Mouse (Mus musculus) thymus, adult 2 months (tissue): ENCODE measurements around the gene Naif1.

ENCODE experiments used
- CTCF ChIP-seq: fragments of 200-500 bp; IDR thresholded peaks from 2 replicates; pipeline ENCODE4 v1.5.1; 2012; ENCODE audit warnings: mild to moderate bottlenecking, control low read depth, low read length, moderate library complexity, borderline replicate concordance; ENCODE audit not compliant: control insufficient read depth, poor library complexity, insufficient read depth; ENCODE audit errors: extremely low read depth
- POLR2A ChIP-seq: fragments of 200-500 bp; IDR thresholded peaks from 2 replicates; pipeline ENCODE4 v1.6.1; 2012; ENCODE audit warnings: mild to moderate bottlenecking, low read length, control low read depth, moderate library complexity; ENCODE audit not compliant: control insufficient read depth, poor library complexity, insufficient read depth; ENCODE audit errors: extremely low read depth

DNA sequence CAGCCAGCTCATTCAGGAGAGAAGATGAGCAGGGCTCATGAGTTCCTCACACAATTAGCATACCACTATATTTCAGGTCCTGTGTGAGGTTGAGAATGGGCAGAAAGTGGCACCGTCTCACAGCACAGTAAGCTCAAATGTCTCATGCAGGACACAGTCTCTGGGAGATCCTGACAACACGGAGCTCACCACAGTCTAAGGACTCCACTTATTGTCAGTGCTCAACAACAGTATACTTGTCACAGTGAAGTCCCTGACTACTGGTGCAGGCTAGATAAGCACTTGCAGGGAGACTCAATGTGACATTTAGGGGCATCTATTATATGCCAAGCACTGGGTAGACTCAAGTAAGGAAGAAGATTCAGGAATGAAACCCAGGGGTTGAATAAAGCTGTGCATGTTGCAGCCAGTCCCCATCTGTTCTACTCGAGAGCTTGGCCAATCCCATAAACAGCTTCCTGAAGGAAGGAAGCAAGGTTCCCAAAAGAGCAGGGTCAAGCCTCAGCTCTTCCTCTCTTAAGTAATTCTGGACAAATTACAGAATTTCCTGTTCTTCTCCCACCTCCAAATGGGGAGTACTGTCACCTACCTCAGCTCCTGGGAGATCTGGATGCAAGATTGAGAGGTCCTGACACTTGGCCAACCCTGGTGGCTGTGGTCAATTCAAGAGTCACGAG lies 20.9 kb upstream of the Naif1 start:
- TF ChIP-seq POLR2A (no peak), CTCF (no peak)
